Mouse (Mus musculus) stomach, postnatal 0 days (tissue): ENCODE measurements around the gene Acad10. TPM values are rescaled to one million over a fixed set of nuclear protein-coding genes. Genes with fewer than 3 reads are reported as not detected.
"Not testable (repeated sequence)": the region's sequence is repeated elsewhere in the genome, so short reads cannot be mapped to it uniquely, and the experiment has no call there.

Experiments
- ATAC-seq: fragments of 200-750 bp; cut with Nextera tagmentation; 2 replicates; pipeline ENCODE4 v1.8.0; 2017; ENCODE audit not compliant: low FRiP score, low TSS enrichment
- DNase-seq: peaks from one replicate; pipeline ENCODE4 v3.0.0-alpha.2; 2016; ENCODE audit warnings: low spot score
- H3K27ac ChIP-seq: fragments of 300-500 bp; sonication (generic); replicated peaks from 2 replicates; pipeline ENCODE4 v1.5.1; 2014; ENCODE audit warnings: mild to moderate bottlenecking, control low read depth
- H3K27me3 ChIP-seq: fragments of 300-500 bp; sonication (generic); 2 replicates; pipeline ENCODE4 v1.6.1; 2014; ENCODE audit warnings: low read length; ENCODE audit not compliant: control insufficient read depth, insufficient read depth
- H3K36me3 ChIP-seq: fragments of 300-500 bp; sonication (generic); 2 replicates; pipeline ENCODE4 v1.6.1; 2014; ENCODE audit warnings: low read length, mixed read lengths; ENCODE audit not compliant: control insufficient read depth, insufficient read depth
- H3K4me1 ChIP-seq: fragments of 300-500 bp; sonication (generic); replicated peaks from 2 replicates; pipeline ENCODE4 v1.6.1; 2014; ENCODE audit warnings: antibody characterized with exemption; ENCODE audit not compliant: control insufficient read depth, insufficient read depth
- H3K4me2 ChIP-seq: fragments of 300-500 bp; sonication (generic); replicated peaks from 2 replicates; pipeline ENCODE4 v1.6.1; 2014; ENCODE audit warnings: low read depth, mild to moderate bottlenecking, control low read depth, moderate library complexity
- H3K4me3 ChIP-seq: fragments of 300-500 bp; sonication (generic); 2 replicates; pipeline ENCODE4 v1.5.1; 2014; ENCODE audit warnings: low read depth, low read length, control low read depth
- H3K9ac ChIP-seq: fragments of 300-500 bp; sonication (generic); 2 replicates; pipeline ENCODE4 v1.6.1; 2014; ENCODE audit warnings: mild to moderate bottlenecking, low read length, control low read depth, mixed read lengths
- H3K9me3 ChIP-seq: fragments of 300-500 bp; sonication (generic); 2 replicates; pipeline ENCODE4 v1.6.1; 2016; ENCODE audit warnings: low read length; ENCODE audit not compliant: control insufficient read depth
- CTCF ChIP-seq: IDR thresholded peaks from 2 replicates; pipeline ENCODE4 v1.5.1; 2016; ENCODE audit warnings: antibody characterized with exemption, low read depth, mild to moderate bottlenecking, moderate library complexity
- EP300 ChIP-seq: optimal IDR thresholded peaks from 2 replicates; pipeline ENCODE3; 2016; ENCODE audit warnings: antibody characterized with exemption
- WGBS: fragments of 180-500 bp; shearing (Covaris S2); extraction: QIAGEN DNeasy Blood & Tissue Kit; methylation state at CpG from one replicate; pipeline ENCODE4 v1.1.7; 2014; 5-methylcytosine and 5-hydroxymethylcytosine counted together
- polyA plus RNA-seq: library from polyadenylated mRNA; unstranded; fragments of >200 nt; fragmentation: Nextera tagmentation; extraction: Ambion mirVana; gene quantifications from 2 replicates; pipeline ENCODE4 v1.2.1, GENCODE M21; 2015

Gene Acad10
- polyA plus RNA-seq, 1 experiment from 2014 or later = 3.0 TPM

GRCm38 (mm10) chr5:121664078-121664477 lies 3.8 kb upstream of the Acad10 start:
- H3K4me1 ChIP-seq = peaks cover 3% of the 10 kb centered on the region; the same call in 1 of the 2 replicates
- H3K9ac ChIP-seq = no peak overlapping the region
- H3K36me3 ChIP-seq = peaks cover 5% of the 10 kb centered on the region
- no peak overlapping the region for H3K4me2 ChIP-seq
- H3K4me3 ChIP-seq = no peak overlapping the region
- H3K27ac ChIP-seq = no peak overlapping the region
- H3K27me3 ChIP-seq = no peaks in the 10 kb centered on the region
- no peak for DNase-seq
- no peaks in the 10 kb centered on the region for H3K9me3 ChIP-seq
- 71% methylated on average over 6 of the region's 6 CpGs for WGBS
- TF ChIP-seq EP300 = no peak
- no peak for TF ChIP-seq CTCF
- ATAC-seq = no peak

- H3K4me2 ChIP-seq = no peak overlapping the region
- H3K9ac ChIP-seq = no peak overlapping the region
- peaks cover 5% of the 10 kb centered on the region for H3K36me3 ChIP-seq
- no peak for ATAC-seq
- no peak for DNase-seq
- H3K4me1 ChIP-seq = peaks cover 3% of the 10 kb centered on the region; the same call in 1 of the 2 replicates
- no peak for TF ChIP-seq EP300
- TF ChIP-seq CTCF = no peak
- no peak overlapping the region for H3K27ac ChIP-seq
- no peaks in the 10 kb centered on the region for H3K9me3 ChIP-seq
- WGBS = 76% methylated on average over 8 of the region's 8 CpGs
- H3K27me3 ChIP-seq = no peaks in the 10 kb centered on the region
- H3K4me3 ChIP-seq = no peak overlapping the region
These were observed 3.1 kb upstream of the Acad10 start for GRCm38 (mm10) chr5:121663456-121663855.

- Histone ChIP-seq H3K27me3 (no peaks in the 10 kb centered on the region), H3K4me3 (peak overlapping the region; percentile 94), H3K4me2 (peak overlapping the region; percentile 89), H3K9ac (peak overlapping the region; percentile 96), H3K36me3 (peaks cover 5% of the 10 kb centered on the region), H3K4me1 (peaks cover 3% of the 10 kb centered on the region; the same call in 1 of the 2 replicates), H3K27ac (no peak overlapping the region), H3K9me3 (no peaks in the 10 kb centered on the region)
- no peak for ATAC-seq
- TF ChIP-seq EP300 (no peak), CTCF (no peak)
- WGBS = 81% methylated on average over 5 of the region's 5 CpGs
- DNase-seq = no peak
These were observed 1.2 kb upstream of the Acad10 start for GRCm38 (mm10) chr5:121661494-121661893.

DNA sequence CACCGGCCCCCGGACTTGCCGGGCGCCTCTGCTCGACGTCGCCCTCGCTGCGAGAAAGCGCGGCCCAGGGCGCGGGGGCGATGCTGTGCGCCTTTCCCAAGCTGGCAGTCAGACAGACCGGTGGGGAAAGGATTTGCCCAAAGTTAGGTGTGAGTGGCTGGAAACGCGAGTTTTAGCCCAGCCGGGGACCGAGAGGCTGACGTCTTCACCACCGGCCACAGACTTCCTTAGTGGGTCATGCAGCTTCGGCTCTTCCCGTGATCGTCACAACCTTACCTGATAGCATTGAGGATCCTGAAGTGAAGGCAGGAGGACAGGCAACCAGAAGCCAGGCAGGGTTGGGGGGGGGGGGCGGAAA lies 562 bp upstream of the Acad10 start:
- TF ChIP-seq EP300 = no peak
- TF ChIP-seq CTCF = no peak
- peak overlapping the region; percentile 85 for H3K27ac ChIP-seq
- no peaks in the 10 kb centered on the region for H3K27me3 ChIP-seq
- DNase-seq = peak; percentile 41
- H3K9ac ChIP-seq = peak overlapping the region; percentile 96
- peak overlapping the region; percentile 94 for H3K4me3 ChIP-seq
- peaks cover 5% of the 10 kb centered on the region; the same call in 1 of the 2 replicates for H3K36me3 ChIP-seq
- WGBS = under 1% methylated on average over 24 of the region's 26 CpGs
- H3K4me2 ChIP-seq = peak overlapping the region; percentile 89
- ATAC-seq = peak; percentile 21; the same call in 1 of the 2 replicates
- peaks cover 3% of the 10 kb centered on the region; the same call in 1 of the 2 replicates for H3K4me1 ChIP-seq
- H3K9me3 ChIP-seq = no peaks in the 10 kb centered on the region

- not testable (repeated sequence) for H3K27me3 ChIP-seq, H3K9me3 ChIP-seq, H3K4me3 ChIP-seq, H3K9ac ChIP-seq, H3K4me2 ChIP-seq, ATAC-seq, H3K27ac ChIP-seq, H3K36me3 ChIP-seq, DNase-seq, H3K4me1 ChIP-seq
- 83% methylated on average over 6 of the region's 6 CpGs for WGBS
These were observed 2.7 kb downstream of the Acad10 start for GRCm38 (mm10) chr5:121657656-121658055.

- not testable (repeated sequence) for DNase-seq, H3K9ac ChIP-seq, H3K36me3 ChIP-seq, H3K4me1 ChIP-seq, H3K4me3 ChIP-seq, H3K9me3 ChIP-seq, ATAC-seq, H3K27ac ChIP-seq, H3K4me2 ChIP-seq, H3K27me3 ChIP-seq
- WGBS = 70% methylated on average over 6 of the region's 6 CpGs
These were observed 3.4 kb downstream of the Acad10 start for GRCm38 (mm10) chr5:121656866-121657265.
